Mouse (Mus musculus) bone marrow, adult 2 months (tissue): ENCODE results near the gene Myo3b.

ENCODE experiments used
- CTCF ChIP-seq: fragments of 200-500 bp; IDR thresholded peaks from 2 replicates; pipeline ENCODE4 v1.5.1; 2011; ENCODE audit warnings: low read length, control low read depth; ENCODE audit not compliant: control insufficient read depth, insufficient read depth
- POLR2A ChIP-seq: fragments of 200-500 bp; IDR thresholded peaks from 2 replicates; pipeline ENCODE4 v1.6.1; 2011; ENCODE audit warnings: low read depth, mild to moderate bottlenecking, control low read depth, low read length, borderline replicate concordance; ENCODE audit not compliant: control insufficient read depth

GRCm38 (mm10) chr2:70404301-70404700 is 365.4 kb downstream of the Myo3b start:
- TF ChIP-seq POLR2A: no peak
- no peak for TF ChIP-seq CTCF
